Mouse (Mus musculus) erythroblast, embryonic 14.5 days (primary cell): ENCODE measurements around the gene Eya2.

ENCODE experiments used
- GATA1 ChIP-seq: IDR thresholded peaks from 2 replicates; pipeline ENCODE4 v1.6.1; 2012; ENCODE audit warnings: low read length, inconsistent platforms, mixed read lengths
- TAL1 ChIP-seq: IDR thresholded peaks from 3 replicates; pipeline ENCODE4 v1.6.1; 2012; ENCODE audit warnings: low read length, inconsistent platforms, mixed read lengths

DNA sequence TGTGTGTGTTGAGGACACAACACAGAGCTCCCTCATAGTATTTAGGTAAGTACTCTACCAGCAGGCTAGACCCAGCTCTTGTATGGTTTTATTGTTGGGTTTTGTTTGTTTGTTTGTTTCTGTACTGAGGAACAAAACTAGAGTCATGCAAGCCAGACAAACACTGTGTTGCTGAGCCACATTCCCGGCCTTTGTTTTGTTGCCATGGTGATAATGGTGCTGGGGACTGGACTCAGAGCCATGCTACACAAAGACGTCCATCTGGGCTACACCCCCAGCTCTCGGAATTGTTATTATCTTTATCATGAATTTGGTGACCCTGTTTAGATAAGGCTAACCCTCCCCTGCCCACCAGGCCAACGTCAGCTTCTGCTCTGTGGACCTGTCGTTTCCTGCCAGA, 163.7 kb downstream of the Eya2 start:
- TF ChIP-seq GATA1 (no peak), TAL1 (no peak)
